Mouse (Mus musculus): ENCODE measurements around the gene Gpx4.

The Gpx4 gene

GRCm38 (mm10) chr10:80105926-80106325 lies 59.0 kb downstream of the Gpx4 start:
- DNase-seq (ENCODE audit: low spot score): no peak

All from ovary, postnatal 36 days (tissue).